Mouse (Mus musculus): ENCODE measurements at regions not wholly inside any gene's neighbourhood (a gene's known extent, or its start where the extent isn't known, plus 50 kb on each side); places are given as distances from the start of the nearest gene placed in this dataset.

- DNase-seq (ENCODE audit: low spot score in 2 of 2): peak; percentile 22 to 27
Measured at GRCm38 (mm10) chr4:135034406-135034805, 86.0 kb upstream of the Runx3 start.

DNA sequence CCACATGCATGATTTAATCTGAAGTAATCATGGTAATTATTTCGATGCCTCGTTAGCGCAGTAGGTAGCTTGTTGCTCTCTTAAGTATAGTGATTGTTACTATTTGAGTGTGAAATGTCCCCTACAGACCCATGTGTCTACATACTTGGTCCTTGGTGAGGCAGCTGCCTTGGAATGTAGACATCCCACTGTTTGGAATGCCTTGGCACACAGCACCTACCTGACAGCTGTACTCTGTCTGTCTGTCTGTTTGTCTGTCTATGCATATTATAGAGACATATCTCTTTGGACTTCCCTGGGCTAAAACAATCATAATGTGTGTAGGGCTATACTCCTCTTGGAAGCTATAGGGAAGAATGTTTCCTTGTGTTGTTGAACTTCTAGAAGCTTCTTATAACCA, 83.7 kb upstream of the Runx3 start:
- DNase-seq (ENCODE audit: low spot score in 2 of 2): no peak

DNA sequence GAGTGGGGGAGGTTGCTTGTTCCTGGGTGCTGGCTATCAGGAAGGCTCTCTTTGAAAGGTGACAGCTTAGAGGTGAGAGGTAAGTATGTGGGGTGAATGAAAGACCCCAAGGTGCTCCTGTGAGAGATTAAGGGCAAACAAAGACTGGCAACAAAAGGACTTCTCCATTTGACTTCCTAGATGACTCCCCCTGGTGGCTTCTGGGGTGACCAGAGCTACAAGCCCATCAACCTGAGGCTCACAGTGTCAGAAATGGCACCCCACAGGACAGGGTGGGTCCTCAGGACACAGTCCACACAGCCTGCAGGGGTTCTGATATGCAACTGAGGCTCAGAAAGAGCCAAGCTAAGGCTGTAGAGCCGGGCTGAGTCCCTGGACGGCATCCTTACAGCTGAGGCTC, 81.2 kb upstream of the Runx3 start:
- no peak for DNase-seq (ENCODE audit: low spot score in 2 of 2)

DNA sequence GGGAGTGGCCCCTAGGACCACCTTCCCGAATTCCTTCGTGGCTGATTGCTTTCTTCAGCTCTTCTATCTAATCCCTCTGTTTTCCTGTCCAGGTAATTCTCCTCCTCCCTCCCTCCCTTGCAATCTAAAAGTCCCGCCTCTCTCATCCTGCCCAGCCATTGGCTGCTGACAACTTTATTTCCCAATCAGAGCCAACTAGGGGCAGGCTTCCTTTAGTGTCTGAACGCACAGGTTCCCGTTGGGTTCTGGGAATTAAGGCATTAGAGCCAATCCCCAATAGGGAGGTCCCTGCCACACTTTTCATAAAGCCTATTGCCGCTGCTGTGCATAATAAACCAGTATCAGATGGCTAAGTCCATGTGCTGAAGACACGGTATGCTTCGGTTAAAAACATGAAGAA, 78.5 kb upstream of the Runx3 start:
- no peak for DNase-seq (ENCODE audit: low spot score in 2 of 2)

- DNase-seq (ENCODE audit: low spot score in 2 of 2): no peak
Measured at GRCm38 (mm10) chr4:135042501-135042900, 78.0 kb upstream of the Runx3 start.

DNA sequence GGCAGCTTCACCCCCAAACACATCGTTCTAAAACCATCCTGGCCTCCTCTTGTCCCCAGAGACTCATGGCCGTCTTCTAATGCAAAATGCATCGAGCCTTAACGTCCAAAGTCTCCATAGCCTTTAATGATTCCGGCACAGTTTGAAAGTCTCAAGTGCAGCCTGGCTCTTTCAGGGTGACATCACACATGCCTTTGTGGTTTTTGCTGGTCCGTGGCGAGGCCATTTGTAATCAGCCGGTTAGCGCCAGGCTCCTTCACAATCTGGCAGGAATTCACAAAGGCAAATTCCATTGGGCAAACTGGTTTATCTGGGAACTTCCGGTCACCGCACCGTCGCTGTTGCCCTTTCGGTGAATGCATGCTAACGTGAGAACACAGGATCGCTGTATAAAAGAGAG, 75.4 kb upstream of the Runx3 start:
- DNase-seq (ENCODE audit: low spot score in 2 of 2): no peak

- DNase-seq (ENCODE audit: low spot score in 2 of 2): no peak
Measured at GRCm38 (mm10) chr4:135046619-135047018, 73.8 kb upstream of the Runx3 start.

DNA sequence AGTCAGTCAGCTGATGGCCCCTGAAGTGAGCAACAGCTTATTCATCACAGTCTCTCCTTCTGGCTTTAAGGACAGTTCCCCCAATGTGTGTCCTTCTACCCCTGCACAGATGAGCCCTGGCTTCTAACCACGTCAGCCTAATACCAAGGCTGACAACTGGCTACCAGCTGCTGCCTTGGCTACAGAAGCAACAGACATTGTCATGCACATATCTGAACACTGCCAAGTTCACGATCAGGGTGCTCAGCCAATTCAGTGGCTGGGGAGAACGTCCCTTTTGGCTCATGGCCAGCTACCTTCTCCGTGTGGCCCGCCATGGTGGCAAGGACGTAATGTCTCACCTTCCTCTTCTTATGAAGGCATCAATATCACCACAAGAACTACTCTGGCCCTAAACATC, 73.2 kb upstream of the Runx3 start:
- no peak for DNase-seq (ENCODE audit: low spot score in 2 of 2)

DNA sequence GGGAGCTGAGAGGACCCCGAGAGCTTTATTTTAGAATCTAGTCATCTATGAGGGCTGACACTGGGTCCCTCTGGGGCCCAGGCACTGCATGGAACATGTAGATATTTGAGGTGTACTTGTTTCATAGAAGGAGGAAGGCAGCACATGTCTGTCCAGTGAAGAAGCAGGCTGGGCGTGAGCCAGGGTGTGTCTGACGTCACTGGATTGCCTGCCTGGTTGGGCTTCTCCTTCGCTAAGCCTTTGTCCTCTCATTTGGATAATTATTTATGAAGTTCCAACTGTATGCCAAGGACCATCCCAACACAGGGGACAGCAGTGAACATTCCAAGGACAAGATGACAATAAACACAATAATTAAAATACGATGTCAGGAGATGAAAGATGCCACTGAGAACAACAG, 72.7 kb upstream of the Runx3 start:
- DNase-seq (ENCODE audit: low spot score in 2 of 2): no peak

GRCm38 (mm10) chr4:135049924-135050323, 70.5 kb upstream of the Runx3 start:
- DNase-seq (ENCODE audit: low spot score in 2 of 2): no peak

- no peak for DNase-seq (ENCODE audit: low spot score in 2 of 2)
Measured at GRCm38 (mm10) chr4:135051466-135051865, 69.0 kb upstream of the Runx3 start.

GRCm38 (mm10) chr4:135053585-135053984, 66.9 kb upstream of the Runx3 start:
- no peak for DNase-seq (ENCODE audit: low spot score in 2 of 2)

GRCm38 (mm10) chr4:135054353-135054752, 66.1 kb upstream of the Runx3 start:
- DNase-seq (ENCODE audit: low spot score in 2 of 2): no peak

DNA sequence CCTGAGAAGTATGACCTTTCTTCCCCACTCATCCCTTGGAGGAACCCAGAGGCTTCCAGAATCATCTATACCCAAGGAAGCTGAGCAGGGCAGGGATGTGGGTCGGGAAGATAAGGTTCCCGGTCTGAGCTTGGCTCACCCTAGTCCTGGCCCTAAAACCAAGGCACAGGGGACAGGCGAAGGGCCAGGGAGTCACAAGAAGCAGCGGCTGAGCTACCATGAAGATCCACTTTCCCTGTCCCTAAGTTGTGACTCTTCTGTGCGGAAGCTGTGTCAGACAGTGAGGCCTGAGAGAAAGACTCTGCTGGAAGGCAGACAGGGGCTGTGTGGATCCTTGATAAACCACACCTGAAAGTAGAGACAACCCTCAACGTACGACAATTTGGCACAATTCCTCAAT, 64.1 kb upstream of the Runx3 start:
- no peak for DNase-seq (ENCODE audit: low spot score in 2 of 2)

- no peak for DNase-seq (ENCODE audit: low spot score in 2 of 2)
Measured at GRCm38 (mm10) chr4:135057286-135057685, 63.2 kb upstream of the Runx3 start.

- DNase-seq (ENCODE audit: low spot score in 2 of 2): no peak
Measured at GRCm38 (mm10) chr4:135058895-135059294, 61.6 kb upstream of the Runx3 start.

GRCm38 (mm10) chr4:135061030-135061743, 59.3 kb upstream of the Runx3 start:
- DNase-seq (ENCODE audit: low spot score in 2 of 2): no peak

DNA sequence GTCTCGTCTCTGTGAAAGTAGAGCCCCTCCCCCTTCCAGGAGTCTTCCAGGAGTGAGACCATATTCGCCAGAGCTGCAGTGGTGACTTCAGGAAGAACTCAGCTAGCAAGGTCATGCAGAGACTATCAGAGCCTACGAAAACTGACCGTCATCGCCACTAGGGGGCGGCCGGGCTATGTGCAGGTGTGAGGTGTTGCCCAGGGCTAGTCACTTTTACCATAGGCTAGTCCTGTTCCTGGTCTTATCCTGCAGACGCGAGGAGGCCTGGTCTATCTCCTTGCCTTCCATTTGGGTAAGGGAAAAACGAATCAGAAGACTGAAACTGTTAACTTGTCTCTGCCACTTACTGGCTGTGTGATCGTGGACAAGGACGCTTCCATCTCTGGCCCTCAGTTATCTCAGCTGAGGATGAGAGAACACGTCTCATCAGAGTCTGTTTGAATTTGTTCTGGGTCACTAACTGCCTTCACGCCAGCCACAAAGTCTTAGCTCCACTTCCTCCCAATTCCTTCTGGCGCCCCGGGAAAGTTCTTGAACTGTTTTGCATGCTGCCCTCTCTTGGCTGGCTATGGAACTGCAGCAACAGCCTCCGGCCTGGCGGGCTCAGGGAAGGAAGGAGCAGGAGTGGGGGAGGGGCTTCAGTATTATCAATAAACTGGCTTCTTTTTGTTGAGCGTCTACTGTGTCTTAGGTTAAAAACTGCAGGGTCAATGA, 53.5 kb upstream of the Runx3 start:
- DNase-seq (ENCODE audit: low spot score in 2 of 2): peak; percentile 61 to 64

- DNase-seq (ENCODE audit: low spot score in 2 of 2): no peak
Measured at GRCm38 (mm10) chr4:135067805-135068204, 52.6 kb upstream of the Runx3 start.

- DNase-seq (ENCODE audit: low spot score in 2 of 2): no peak
Measured at GRCm38 (mm10) chr4:135069818-135070217, 50.6 kb upstream of the Runx3 start.

Measured in frontal cortex, postnatal 25 days (tissue).